Mouse (Mus musculus): ENCODE data around the gene Rbm19.

DNA sequence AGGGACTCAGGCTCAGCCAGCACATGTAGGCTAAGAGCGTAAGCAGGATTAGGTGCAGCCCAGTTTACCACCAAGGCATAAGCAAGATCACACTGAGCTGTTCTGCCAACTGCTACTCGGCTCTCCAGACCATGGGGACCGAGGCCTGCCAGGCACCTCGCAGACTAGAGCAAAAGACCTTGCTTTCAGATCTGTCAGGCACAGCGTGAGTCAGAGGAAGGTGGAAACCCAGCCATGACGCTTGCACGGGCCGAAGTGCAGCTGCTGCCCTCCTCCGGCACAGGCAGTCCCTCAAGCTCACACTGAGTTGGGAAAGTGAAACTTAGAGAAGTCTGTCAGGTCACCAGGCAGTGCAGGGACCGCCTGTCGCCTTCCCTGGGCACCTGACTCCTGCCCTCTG is 63.8 kb downstream of the Rbm19 start:
- TF ChIP-seq POLR2A (IDR thresholded peaks at IDR 0.05; ENCODE audit: borderline replicate concordance, insufficient read depth, low read length) = no peak
- TF ChIP-seq CTCF (IDR thresholded peaks at IDR 0.05; ENCODE audit: borderline replicate concordance, insufficient read depth, low read depth, low read length) = no peak
